Mouse (Mus musculus): ENCODE results near the gene Plcb4. TPM values are rescaled to one million over a fixed set of nuclear protein-coding genes. Genes with fewer than 3 reads are reported as not detected.
"Not testable (repeated sequence)": the region's sequence is repeated elsewhere in the genome, so short reads cannot be mapped to it uniquely, and the experiment has no call there.

Gene Plcb4
- polyA plus RNA-seq, 1 experiment from 2014 or later = 26.5 TPM

- DNase-seq (ENCODE audit: low read depth, low spot score) (no peak), ATAC-seq (no peak)
- CTCF ChIA-PET = interaction anchor here (1.2 to 2.1 kb wide), 3 partner anchors 11 to 14 kb away, joined by 3 to 4 read pairs (median 3); no protein-coding TSS in a partner anchor
- in situ Hi-C loops (cut with MboI; ENCODE audit: low pct_unique_long_range_greater_than_20kb) = no loop called here
- no peaks in the 10 kb centered on the region for H3K27me3 ChIP-seq
- TF ChIP-seq CTCF (IDR thresholded peaks at IDR 0.05) = no peak
- POLR2A ChIA-PET = no interaction called here
Measured at GRCm38 (mm10) chr2:135886081-135886679, 227.4 kb downstream of the Plcb4 start.

- DNase-seq (ENCODE audit: low read depth, low spot score) = no peak
- CTCF ChIA-PET = interaction anchor here (2.4 kb wide), 1 partner anchor 25 kb away, joined by 7 read pairs; no protein-coding TSS in a partner anchor
- no peak for ATAC-seq
- in situ Hi-C loops (cut with MboI; ENCODE audit: low pct_unique_long_range_greater_than_20kb) = no loop called here
- TF ChIP-seq CTCF (IDR thresholded peaks at IDR 0.05) = no peak
- H3K27me3 ChIP-seq = no peaks in the 10 kb centered on the region
- POLR2A ChIA-PET = no interaction called here
Measured at GRCm38 (mm10) chr2:135887805-135888204, 229.0 kb downstream of the Plcb4 start.

GRCm38 (mm10) chr2:135888206-135888605 is 229.4 kb downstream of the Plcb4 start:
- in situ Hi-C loops (cut with MboI; ENCODE audit: low pct_unique_long_range_greater_than_20kb) = no loop called here
- no peak for TF ChIP-seq CTCF (IDR thresholded peaks at IDR 0.05)
- ChIA-PET CTCF (interaction anchor here (2.4 kb wide), 1 partner anchor 26 kb away, joined by 7 read pairs; no protein-coding TSS in a partner anchor), POLR2A (no interaction called here)
- peak; percentile 52 for ATAC-seq
- no peaks in the 10 kb centered on the region for H3K27me3 ChIP-seq
- no peak for DNase-seq (ENCODE audit: low read depth, low spot score)

GRCm38 (mm10) chr2:135888767-135889166 is 230.0 kb downstream of the Plcb4 start:
- ChIA-PET CTCF (interaction anchor here (2.4 kb wide), 1 partner anchor 26 kb away, joined by 7 read pairs; no protein-coding TSS in a partner anchor), POLR2A (no interaction called here)
- H3K27me3 ChIP-seq = no peaks in the 10 kb centered on the region
- TF ChIP-seq CTCF (IDR thresholded peaks at IDR 0.05) = no peak
- ATAC-seq (peak; percentile 17), DNase-seq (ENCODE audit: low read depth, low spot score) (no peak)
- in situ Hi-C loops (cut with MboI; ENCODE audit: low pct_unique_long_range_greater_than_20kb) = no loop called here

GRCm38 (mm10) chr2:135890083-135890482 is 231.3 kb downstream of the Plcb4 start:
- peak; percentile 60 for TF ChIP-seq CTCF (IDR thresholded peaks at IDR 0.05)
- CTCF ChIA-PET = interaction anchor here (0.7 to 0.9 kb wide), 2 partner anchors 31 to 37 kb away, joined by 3 to 4 read pairs; no protein-coding TSS in a partner anchor
- POLR2A ChIA-PET = interaction anchor here (0.6 kb wide), 1 partner anchor 437 kb away, joined by 3 read pairs; no protein-coding TSS in a partner anchor

GRCm38 (mm10) chr2:135891097-135891496 is 232.3 kb downstream of the Plcb4 start:
- no peaks in the 10 kb centered on the region for H3K27me3 ChIP-seq
- CTCF ChIA-PET = interaction anchor here (1.0 to 1.5 kb wide), 3 partner anchors 11 to 214 kb away, joined by 3 read pairs; no protein-coding TSS in a partner anchor
- no peak for ATAC-seq
- DNase-seq (ENCODE audit: low read depth, low spot score) = no peak
- in situ Hi-C loops (cut with MboI; ENCODE audit: low pct_unique_long_range_greater_than_20kb) = no loop called here
- POLR2A ChIA-PET = interaction anchor here (0.7 kb wide), 1 partner anchor 182 kb away, joined by 7 read pairs; no protein-coding TSS in a partner anchor
- TF ChIP-seq CTCF (IDR thresholded peaks at IDR 0.05) = no peak

More at GRCm38 (mm10) chr2:135890083-135890482, 231.3 kb downstream of the Plcb4 start:
- DNase-seq (ENCODE audit: low read depth, low spot score) (no peak), ATAC-seq (no peak)
- in situ Hi-C loops (cut with MboI; ENCODE audit: low pct_unique_long_range_greater_than_20kb) = no loop called here
- no peaks in the 10 kb centered on the region for H3K27me3 ChIP-seq

- in situ Hi-C loops (cut with MboI; ENCODE audit: low pct_unique_long_range_greater_than_20kb) = no loop called here
- ChIA-PET CTCF (interaction anchor here (1.0 to 1.8 kb wide), 4 partner anchors 11 to 215 kb away, joined by 3 to 4 read pairs (median 3); no protein-coding TSS in a partner anchor), POLR2A (no interaction called here)
- DNase-seq (ENCODE audit: low read depth, low spot score) (no peak), ATAC-seq (no peak)
- no peak for TF ChIP-seq CTCF (IDR thresholded peaks at IDR 0.05)
- H3K27me3 ChIP-seq = no peaks in the 10 kb centered on the region
Measured at GRCm38 (mm10) chr2:135891686-135892085, 232.9 kb downstream of the Plcb4 start.

- DNase-seq (ENCODE audit: low read depth, low spot score) (no peak), ATAC-seq (no peak)
- ChIA-PET CTCF (no interaction called here), POLR2A (no interaction called here)
- no peak for TF ChIP-seq CTCF (IDR thresholded peaks at IDR 0.05)
- in situ Hi-C loops (cut with MboI; ENCODE audit: low pct_unique_long_range_greater_than_20kb) = no loop called here
- H3K27me3 ChIP-seq = no peaks in the 10 kb centered on the region
Measured at GRCm38 (mm10) chr2:135894582-135894981, 235.8 kb downstream of the Plcb4 start.

- in situ Hi-C loops (cut with MboI; ENCODE audit: low pct_unique_long_range_greater_than_20kb) = no loop called here
- DNase-seq (ENCODE audit: low read depth, low spot score) = no peak
- CTCF ChIA-PET = no interaction called here
- POLR2A ChIA-PET = no interaction called here
- no peak for ATAC-seq
- no peaks in the 10 kb centered on the region for H3K27me3 ChIP-seq
- TF ChIP-seq CTCF (IDR thresholded peaks at IDR 0.05) = no peak
Measured at GRCm38 (mm10) chr2:135898025-135898424, 239.2 kb downstream of the Plcb4 start.

- ATAC-seq; POLR2A ChIA-PET; in situ Hi-C loops (cut with MboI; ENCODE audit: low pct_unique_long_range_greater_than_20kb); CTCF ChIA-PET; H3K27me3 ChIP-seq; DNase-seq (ENCODE audit: low read depth, low spot score): not testable (repeated sequence)
Measured at GRCm38 (mm10) chr2:135899931-135900330, 241.1 kb downstream of the Plcb4 start.

- no peak for ATAC-seq
- ChIA-PET POLR2A (no interaction called here), CTCF (interaction anchor here (1.2 kb wide), 1 partner anchor 25 kb away, joined by 3 read pairs; no protein-coding TSS in a partner anchor)
- in situ Hi-C loops (cut with MboI; ENCODE audit: low pct_unique_long_range_greater_than_20kb) = no loop called here
- TF ChIP-seq CTCF (IDR thresholded peaks at IDR 0.05) = no peak
- H3K27me3 ChIP-seq = no peaks in the 10 kb centered on the region
- DNase-seq (ENCODE audit: low read depth, low spot score) = no peak
Measured at GRCm38 (mm10) chr2:135901015-135901414, 242.2 kb downstream of the Plcb4 start.
